Mouse (Mus musculus) G1E-ER4 (cell line): ENCODE results near the gene Gpt2. TPM values are rescaled to one million over a fixed set of nuclear protein-coding genes. Genes with fewer than 3 reads are reported as not detected.

Source experiments
- GATA1 ChIP-seq: IDR thresholded peaks from one replicate; pipeline ENCODE4 v1.8.0; 2012; ENCODE audit warnings: low read length, inconsistent platforms
- polyA plus RNA-seq: library from polyadenylated mRNA; stranded (reverse); fragments of >175 nt; gene quantifications from 2 replicates; pipeline ENCODE4 v1.2.3, GENCODE M21; 2012

Gpt2 gene
- polyA plus RNA-seq, 1 experiment, result not detected

GRCm38 (mm10) chr8:85503065-85503464 is 10.7 kb downstream of the Gpt2 start:
- no peak for TF ChIP-seq GATA1

DNA sequence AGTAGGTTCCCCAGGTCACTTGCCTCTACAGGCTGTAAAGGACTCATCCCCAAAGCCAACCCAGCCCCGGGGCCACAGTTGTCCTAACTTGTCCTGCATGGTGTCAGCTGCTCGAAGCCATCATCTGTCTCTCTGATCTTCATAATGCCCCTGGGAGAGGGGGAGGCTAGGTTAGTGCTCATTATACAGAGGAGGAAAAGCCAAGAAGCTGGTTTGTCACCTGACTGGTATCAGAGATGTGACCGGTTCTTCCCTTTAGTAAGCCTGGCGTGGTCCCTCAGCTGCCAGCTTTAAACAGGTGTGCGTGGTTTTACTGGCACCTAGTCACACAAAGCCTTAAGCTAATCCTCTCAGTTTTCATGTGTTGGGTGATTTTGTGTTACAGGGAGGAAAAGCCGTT is 12.3 kb downstream of the Gpt2 start:
- TF ChIP-seq GATA1, result no peak

DNA sequence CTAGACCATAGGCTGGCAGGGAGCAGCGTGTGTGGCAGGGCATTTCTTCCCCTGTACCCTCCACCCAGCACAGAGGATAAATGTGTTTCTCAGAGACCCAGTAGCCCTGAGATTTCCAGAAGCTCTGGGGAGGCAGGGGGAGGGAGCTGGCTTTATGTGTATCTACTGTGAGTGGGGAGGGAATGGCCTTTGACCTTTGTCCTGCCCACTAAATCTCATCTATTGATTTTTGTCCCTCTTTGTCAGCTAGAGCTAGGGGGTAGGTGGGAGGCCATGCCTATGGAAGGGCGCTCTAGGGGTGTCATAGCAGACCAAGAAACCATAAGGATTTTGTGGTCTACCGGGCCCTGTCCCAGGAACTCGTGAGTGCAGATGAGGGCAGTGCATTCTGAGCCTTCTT is 14.2 kb downstream of the Gpt2 start:
- no peak for TF ChIP-seq GATA1

GRCm38 (mm10) chr8:85508661-85509060 is 16.3 kb downstream of the Gpt2 start:
- no peak for TF ChIP-seq GATA1

DNA sequence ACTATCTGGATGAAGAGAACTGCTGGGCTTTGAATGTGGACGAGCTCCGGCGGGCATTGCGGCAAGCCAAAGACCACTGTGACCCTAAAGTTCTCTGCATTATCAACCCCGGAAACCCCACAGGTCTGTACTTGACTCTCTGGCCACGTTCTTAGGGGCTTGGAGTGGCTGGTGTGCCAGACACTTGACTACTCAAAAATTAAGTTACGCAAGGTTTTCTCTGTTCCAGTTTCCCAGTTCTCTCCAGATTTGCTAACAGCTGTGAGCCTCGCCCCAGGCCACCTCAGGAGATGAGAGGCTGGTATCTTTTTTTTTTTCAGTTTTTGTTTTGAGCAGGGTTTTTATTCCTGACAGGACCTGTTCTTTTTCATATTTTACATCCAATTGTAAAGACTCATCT is 19.9 kb downstream of the Gpt2 start:
- TF ChIP-seq GATA1, result no peak

DNA sequence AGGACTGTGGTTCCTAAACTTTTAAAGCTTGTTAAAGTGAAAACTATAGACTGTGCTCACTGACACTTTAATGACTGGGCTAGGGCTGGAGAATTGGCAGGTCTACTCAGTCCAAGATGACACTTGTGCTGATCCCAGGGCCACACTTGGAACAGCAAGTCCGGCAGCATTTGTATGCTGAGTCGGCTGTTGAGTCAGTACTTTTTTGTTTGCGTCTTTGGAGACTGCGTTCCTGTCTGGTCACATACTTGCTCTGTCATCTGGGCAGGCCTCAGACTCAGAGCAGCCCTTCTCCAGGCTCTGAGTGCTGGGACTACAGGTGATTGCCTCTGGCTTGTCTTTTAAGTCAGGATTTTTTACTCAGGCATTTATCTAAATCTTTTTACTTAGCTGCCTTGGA is 20.9 kb downstream of the Gpt2 start:
- no peak for TF ChIP-seq GATA1

- no peak for TF ChIP-seq GATA1
Observed at GRCm38 (mm10) chr8:85515391-85515790, 23.0 kb downstream of the Gpt2 start.

DNA sequence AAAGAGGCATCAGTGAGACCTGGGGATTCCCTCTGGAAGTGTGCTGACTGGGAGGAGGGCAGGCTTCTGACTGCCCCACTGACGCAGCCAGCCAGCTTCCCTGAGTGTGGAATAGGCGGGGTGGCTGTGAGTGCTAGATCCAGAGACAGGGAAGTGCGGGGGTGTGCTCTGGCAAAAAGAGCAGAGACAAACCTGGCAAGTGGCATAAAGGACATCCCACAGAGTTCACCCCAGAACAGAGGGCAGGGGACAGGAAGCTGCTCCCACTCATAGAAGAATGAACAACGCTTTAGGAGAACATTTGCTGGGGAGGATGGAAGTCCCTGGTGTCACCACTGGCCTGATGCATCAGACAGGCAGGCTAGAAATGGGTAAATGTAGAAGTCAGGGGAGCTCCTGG is 25.0 kb downstream of the Gpt2 start:
- no peak for TF ChIP-seq GATA1

DNA sequence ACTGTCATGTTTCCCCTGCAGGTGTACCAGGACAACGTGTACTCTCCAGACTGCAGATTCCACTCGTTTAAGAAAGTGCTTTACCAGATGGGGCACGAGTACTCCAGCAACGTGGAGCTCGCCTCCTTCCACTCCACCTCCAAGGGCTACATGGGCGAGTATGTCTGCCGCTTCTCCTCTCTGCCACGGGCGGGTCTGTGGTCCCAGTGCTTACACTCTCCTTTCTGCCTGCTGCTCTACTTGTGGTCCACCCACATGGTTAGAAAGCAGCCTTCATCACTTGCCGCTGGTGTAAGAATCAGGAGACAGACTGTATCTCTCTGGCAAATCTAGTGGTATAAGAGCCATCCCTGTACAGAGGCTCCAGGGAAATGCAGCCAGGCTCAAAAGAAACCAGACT is 25.6 kb downstream of the Gpt2 start:
- TF ChIP-seq GATA1, result no peak

DNA sequence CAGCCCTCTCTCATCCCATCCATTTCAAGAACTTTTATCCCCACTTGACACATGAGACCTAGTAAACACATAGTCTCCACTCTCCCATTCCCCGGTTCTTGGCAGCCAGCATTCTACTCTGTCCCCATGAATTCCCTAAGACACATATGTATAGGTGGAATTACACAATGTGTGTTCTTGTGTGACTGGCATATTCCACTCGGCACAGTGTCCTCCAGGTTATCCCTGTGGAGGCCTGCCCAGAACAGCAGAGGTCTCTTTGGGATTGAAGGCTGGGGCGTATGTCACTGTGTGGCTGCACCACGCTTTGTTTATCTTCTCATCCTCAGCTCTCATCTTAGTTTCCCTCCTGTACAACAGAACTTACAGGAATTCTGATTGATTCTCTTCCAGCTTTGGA is 28.2 kb downstream of the Gpt2 start:
- no peak for TF ChIP-seq GATA1

DNA sequence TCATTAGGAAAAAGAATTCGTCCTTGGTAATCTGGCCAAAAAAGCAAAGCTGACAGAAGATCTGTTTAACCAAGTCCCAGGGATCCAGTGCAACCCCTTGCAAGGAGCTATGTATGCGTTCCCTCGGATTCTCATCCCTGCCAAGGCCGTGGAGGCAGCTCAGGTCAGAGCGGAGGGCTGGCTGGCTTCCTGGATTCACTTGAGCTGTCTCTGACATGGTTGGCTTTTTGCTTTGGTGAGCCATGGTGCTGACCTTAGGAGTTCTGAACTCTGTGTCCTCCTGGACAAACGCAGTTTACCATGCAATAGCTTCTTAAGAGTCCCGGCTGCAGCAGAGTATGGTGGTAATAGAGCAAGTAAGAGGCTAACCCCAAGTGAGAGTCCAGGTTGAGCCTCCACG is 29.0 kb downstream of the Gpt2 start:
- no peak for TF ChIP-seq GATA1

DNA sequence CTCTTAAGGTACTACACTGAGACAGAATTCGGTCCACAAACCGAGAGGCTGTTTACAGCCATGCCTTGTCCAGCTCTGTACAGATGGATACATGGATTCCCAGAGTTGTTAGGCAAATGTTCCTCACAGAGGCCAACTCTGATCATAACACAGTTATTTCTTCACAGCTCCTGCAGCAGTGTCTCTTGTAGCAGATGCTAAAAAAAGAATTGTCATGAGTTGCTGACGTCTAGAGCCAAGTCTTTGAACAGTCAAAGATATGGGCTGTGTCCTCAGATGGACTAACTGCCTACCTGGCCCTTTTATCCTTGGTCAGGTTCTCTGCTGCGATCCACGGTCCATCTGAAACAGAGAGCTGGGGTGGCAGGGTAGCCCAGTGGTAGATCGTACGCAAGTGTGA is 31.7 kb downstream of the Gpt2 start:
- TF ChIP-seq GATA1, result no peak

GRCm38 (mm10) chr8:85526105-85526504 is 33.7 kb downstream of the Gpt2 start:
- TF ChIP-seq GATA1, result no peak

GRCm38 (mm10) chr8:85528959-85529358 is 36.6 kb downstream of the Gpt2 start:
- no peak for TF ChIP-seq GATA1

- no peak for TF ChIP-seq GATA1
Observed at GRCm38 (mm10) chr8:85530717-85531116, 38.3 kb downstream of the Gpt2 start.

DNA sequence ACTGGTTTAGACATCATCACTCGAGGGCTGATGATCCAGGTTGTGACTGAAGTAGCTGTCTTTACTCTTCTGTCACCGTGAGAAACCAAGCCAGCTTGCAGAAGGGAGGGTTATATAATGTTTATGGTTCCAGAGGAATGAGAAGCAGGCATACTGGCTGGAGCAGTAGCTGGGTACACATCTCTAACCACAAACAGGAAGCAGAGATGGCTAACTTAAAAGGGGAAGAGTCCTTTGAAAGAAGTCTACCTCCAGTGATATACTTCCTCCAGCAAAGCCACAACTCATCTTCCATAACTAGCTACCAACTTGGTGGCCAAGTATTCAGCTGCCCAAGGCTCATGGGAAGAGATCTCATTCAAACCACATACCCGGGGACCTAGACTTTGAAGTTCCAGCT is 39.1 kb downstream of the Gpt2 start:
- no peak for TF ChIP-seq GATA1

DNA sequence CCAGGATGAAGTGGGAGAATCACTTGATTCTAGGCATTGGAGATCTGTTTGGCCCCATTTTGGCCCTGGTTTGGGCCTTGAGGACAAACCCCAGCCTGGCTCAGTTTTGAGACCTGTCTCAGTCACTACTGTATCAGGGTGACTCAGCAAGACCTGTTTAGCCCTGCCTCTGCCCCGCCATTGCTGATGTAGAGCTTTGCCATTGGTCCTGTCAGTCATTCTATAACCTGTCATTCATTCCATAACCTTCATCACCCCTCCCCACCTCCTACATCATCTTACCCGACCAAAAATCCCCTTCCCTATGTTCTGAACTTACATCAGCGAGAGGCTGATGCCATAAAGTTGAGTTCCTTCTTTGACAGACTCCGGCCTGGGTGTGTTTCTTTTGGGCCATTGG is 40.5 kb downstream of the Gpt2 start:
- no peak for TF ChIP-seq GATA1

DNA sequence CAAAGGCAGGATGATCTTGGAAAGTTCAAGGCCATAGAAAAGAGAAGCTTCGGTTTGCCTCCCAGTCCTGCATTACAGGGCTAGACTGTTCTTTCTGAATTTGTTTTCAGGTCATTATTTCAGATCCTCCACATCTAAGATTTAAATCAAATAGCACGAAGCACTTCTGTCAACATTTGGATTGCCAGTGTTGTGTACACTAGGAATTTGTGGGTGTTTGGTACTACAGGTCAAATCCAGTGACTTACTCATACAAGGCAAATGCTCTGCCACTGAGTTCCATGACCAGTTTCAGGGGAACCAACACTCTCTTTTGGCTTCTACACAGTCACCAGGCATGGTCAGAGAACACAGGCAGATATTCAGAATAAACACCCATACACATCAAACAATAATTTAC is 41.1 kb downstream of the Gpt2 start:
- TF ChIP-seq GATA1, result no peak
